Mouse (Mus musculus) mesoderm, embryonic 11.5 days (tissue): Measurements from ENCODE around the gene Colgalt2.

Source experiments
- DNase-seq: peaks from one replicate; pipeline ENCODE4 v3.0.0-alpha.2; 2012; ENCODE audit warnings: low read depth, low spot score

Gene Colgalt2

GRCm38 (mm10) chr1:152534531-152534930 lies 134.9 kb downstream of the Colgalt2 start:
- no peak for DNase-seq

GRCm38 (mm10) chr1:152536416-152537018 lies 136.9 kb downstream of the Colgalt2 start:
- no peak for DNase-seq

GRCm38 (mm10) chr1:152537186-152537585 lies 137.6 kb downstream of the Colgalt2 start:
- DNase-seq = no peak

- no peak for DNase-seq
Observed at GRCm38 (mm10) chr1:152538817-152539216, 139.2 kb downstream of the Colgalt2 start.

- DNase-seq = no peak
Observed at GRCm38 (mm10) chr1:152540304-152540887, 140.8 kb downstream of the Colgalt2 start.

- no peak for DNase-seq
Observed at GRCm38 (mm10) chr1:152542747-152543378, 143.2 kb downstream of the Colgalt2 start.

- DNase-seq = no peak
Observed at GRCm38 (mm10) chr1:152543449-152544159, 144.0 kb downstream of the Colgalt2 start.

- no peak for DNase-seq
Observed at GRCm38 (mm10) chr1:152549061-152549738, 149.6 kb downstream of the Colgalt2 start.

GRCm38 (mm10) chr1:152550544-152550943 lies 150.9 kb downstream of the Colgalt2 start:
- peak; percentile 67 for DNase-seq

GRCm38 (mm10) chr1:152550973-152551372 lies 151.3 kb downstream of the Colgalt2 start:
- DNase-seq = no peak

GRCm38 (mm10) chr1:152553912-152554547 lies 154.4 kb downstream of the Colgalt2 start:
- DNase-seq = no peak

- peak; percentile 78 for DNase-seq
Observed at GRCm38 (mm10) chr1:152555944-152556573, 156.4 kb downstream of the Colgalt2 start.

GRCm38 (mm10) chr1:152556576-152557281 lies 157.1 kb downstream of the Colgalt2 start:
- no peak for DNase-seq
